Comparison of ENCODE assay signal across 17 mouse cellular contexts in the genomic region with DNA sequence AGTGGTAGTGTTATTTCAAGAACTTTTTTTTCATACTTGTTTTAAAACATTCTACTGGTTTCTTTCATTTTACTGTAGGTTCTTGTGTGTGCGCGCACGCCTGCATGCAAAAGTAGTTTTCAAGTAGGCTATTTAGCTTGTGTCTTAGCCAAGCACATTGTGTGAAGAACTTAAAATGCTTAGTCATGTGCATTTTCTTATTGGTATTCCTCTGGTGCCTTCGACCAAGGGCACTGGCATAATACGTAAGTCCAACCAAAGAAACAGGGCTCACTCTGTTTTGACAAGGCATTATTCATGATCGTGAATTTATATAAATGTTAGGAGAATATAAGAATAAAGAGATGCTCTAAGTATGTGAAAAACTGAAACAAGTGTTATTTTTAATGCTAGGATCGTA.
DNase-seq lines count a peak whose midpoint lies in the region; ATAC-seq lines count a peak whose summit lies in the region.
"Had no signal": no experiment of that assay in that cellular context is flagged by ENCODE, and none has a peak within 500 bp of the region (broad histone marks: within the 10 kb centered on the region; RNA-seq: fewer than 3 reads in every experiment).

No protein-coding gene starts in this region.

- no peak for DNase-seq in forebrain, embryonic 11.5 days (ENCODE audit: low spot score)
- no peak for DNase-seq in forebrain, embryonic 10.5 days (ENCODE audit: extremely low spot score, low spot score)
- peak; percentile 7 for DNase-seq in kidney, adult 9 months
- peak; percentile 1 for DNase-seq in lung, postnatal 36 days
- no peak for DNase-seq in lung, postnatal 10 days
- DNase-seq in midbrain, embryonic 14.5 days: peak; percentile 44
- DNase-seq: cerebellum, postnatal 10 days; embryo, embryonic 11 days; gastrocnemius, postnatal 25 days; lung, postnatal 14 days; retina, postnatal 1 day had no signal

- H3K27ac ChIP-seq in forebrain, embryonic 11.5 days (ENCODE audit: low read depth, low read length): no peak overlapping the region
- no peak overlapping the region for H3K27ac ChIP-seq in forebrain, embryonic 10.5 days
- H3K27ac ChIP-seq in kidney, embryonic 16.5 days (ENCODE audit: low read length): no peak overlapping the region
- H3K27ac ChIP-seq in midbrain, embryonic 14.5 days (replicated peaks; ENCODE audit: low read depth, low read length): no peak overlapping the region
- H3K27ac ChIP-seq in intestine, embryonic 15.5 days: no peak overlapping the region
- H3K27ac ChIP-seq: embryonic facial prominence, embryonic 15.5 days; hindbrain, embryonic 13.5 days; kidney, postnatal 0 days; limb, embryonic 15.5 days had no signal

- no peak overlapping the region for H3K9ac ChIP-seq in forebrain, embryonic 11.5 days (ENCODE audit: low read length)
- H3K9ac ChIP-seq in kidney, embryonic 16.5 days (replicated peaks; ENCODE audit: low read length): no peak overlapping the region
- no peak overlapping the region for H3K9ac ChIP-seq in midbrain, embryonic 14.5 days (replicated peaks; ENCODE audit: low read length)
- H3K9ac ChIP-seq in intestine, embryonic 15.5 days: no peak overlapping the region
- H3K9ac ChIP-seq: embryonic facial prominence, embryonic 15.5 days; hindbrain, embryonic 13.5 days; limb, embryonic 15.5 days had no signal

- H3K36me3 ChIP-seq in forebrain, embryonic 11.5 days (ENCODE audit: control insufficient read depth, insufficient read depth, low read length): no peaks in the 10 kb centered on the region
- no peaks in the 10 kb centered on the region for H3K36me3 ChIP-seq in forebrain, embryonic 10.5 days (replicated peaks)
- no peaks in the 10 kb centered on the region for H3K36me3 ChIP-seq in kidney, embryonic 16.5 days (ENCODE audit: insufficient read depth, low read length)
- no peaks in the 10 kb centered on the region for H3K36me3 ChIP-seq in midbrain, embryonic 14.5 days (ENCODE audit: control insufficient read depth, insufficient read depth, low read length)
- H3K36me3 ChIP-seq in intestine, embryonic 15.5 days: no peaks in the 10 kb centered on the region
- H3K36me3 ChIP-seq: embryonic facial prominence, embryonic 15.5 days; hindbrain, embryonic 13.5 days; limb, embryonic 15.5 days had no signal

- no peaks in the 10 kb centered on the region for H3K4me1 ChIP-seq in forebrain, embryonic 11.5 days (replicated peaks; ENCODE audit: control insufficient read depth, insufficient read depth, low read length)
- peaks cover 5% of the 10 kb centered on the region for H3K4me1 ChIP-seq in forebrain, embryonic 10.5 days
- H3K4me1 ChIP-seq in kidney, embryonic 16.5 days (ENCODE audit: insufficient read depth, low read length): no peaks in the 10 kb centered on the region
- peaks cover 14% of the 10 kb centered on the region for H3K4me1 ChIP-seq in midbrain, embryonic 14.5 days (ENCODE audit: control insufficient read depth, insufficient read depth, low read length)
- H3K4me1 ChIP-seq in intestine, embryonic 15.5 days (replicated peaks): no peaks in the 10 kb centered on the region
- H3K4me1 ChIP-seq: embryonic facial prominence, embryonic 15.5 days; limb, embryonic 15.5 days had no signal

- H3K9me3 ChIP-seq in forebrain, embryonic 11.5 days (ENCODE audit: control insufficient read depth, low read length): no peaks in the 10 kb centered on the region
- no peaks in the 10 kb centered on the region for H3K9me3 ChIP-seq in forebrain, embryonic 10.5 days
- no peaks in the 10 kb centered on the region for H3K9me3 ChIP-seq in kidney, embryonic 16.5 days (ENCODE audit: low read length)
- H3K9me3 ChIP-seq in midbrain, embryonic 14.5 days (ENCODE audit: control insufficient read depth, low read length): no peaks in the 10 kb centered on the region
- no peaks in the 10 kb centered on the region for H3K9me3 ChIP-seq in intestine, embryonic 15.5 days
- H3K9me3 ChIP-seq: embryonic facial prominence, embryonic 15.5 days; hindbrain, embryonic 13.5 days; limb, embryonic 15.5 days had no signal

- H3K4me2 ChIP-seq in forebrain, embryonic 11.5 days (ENCODE audit: low read depth, low read length, severe bottlenecking): no peak overlapping the region
- H3K4me2 ChIP-seq in kidney, embryonic 16.5 days (replicated peaks; ENCODE audit: low read depth, low read length): no peak overlapping the region
- no peak overlapping the region for H3K4me2 ChIP-seq in midbrain, embryonic 14.5 days (ENCODE audit: low read length)
- H3K4me2 ChIP-seq in intestine, embryonic 15.5 days (replicated peaks): no peak overlapping the region
- H3K4me2 ChIP-seq: embryonic facial prominence, embryonic 15.5 days; hindbrain, embryonic 13.5 days; limb, embryonic 15.5 days had no signal

- peak; percentile 66 for ATAC-seq in forebrain, embryonic 11.5 days (replicated peaks; ENCODE audit: low FRiP score)
- ATAC-seq in kidney, embryonic 16.5 days (ENCODE audit: low FRiP score, low TSS enrichment): no peak
- ATAC-seq in midbrain, embryonic 14.5 days (ENCODE audit: low FRiP score, low TSS enrichment): no peak
- no peak for ATAC-seq in intestine, embryonic 15.5 days

- H3K27me3 ChIP-seq in forebrain, embryonic 11.5 days (ENCODE audit: control insufficient read depth, insufficient read depth, low read length): no peaks in the 10 kb centered on the region
- no peaks in the 10 kb centered on the region for H3K27me3 ChIP-seq in forebrain, embryonic 10.5 days (ENCODE audit: poor library complexity, severe bottlenecking)
- H3K27me3 ChIP-seq in kidney, embryonic 16.5 days (ENCODE audit: insufficient read depth, low read length): no peaks in the 10 kb centered on the region
- no peaks in the 10 kb centered on the region for H3K27me3 ChIP-seq in midbrain, embryonic 14.5 days (ENCODE audit: control insufficient read depth, insufficient read depth, low read length)
- no peaks in the 10 kb centered on the region for H3K27me3 ChIP-seq in intestine, embryonic 15.5 days (replicated peaks)
- H3K27me3 ChIP-seq: embryonic facial prominence, embryonic 15.5 days; hindbrain, embryonic 13.5 days; limb, embryonic 15.5 days had no signal

- 73% methylated on average over 7 of the region's 7 CpGs for WGBS in forebrain, embryonic 11.5 days
- WGBS in forebrain, embryonic 10.5 days: 94% methylated on average over 7 of the region's 7 CpGs
- 92% methylated on average over 7 of the region's 7 CpGs for WGBS in kidney, embryonic 16.5 days
- 65% methylated on average over 7 of the region's 7 CpGs for WGBS in midbrain, embryonic 14.5 days
- 82% methylated on average over 7 of the region's 7 CpGs for WGBS in intestine, embryonic 15.5 days

- no peak overlapping the region for H3K4me3 ChIP-seq in forebrain, embryonic 11.5 days (ENCODE audit: low read depth, low read length)
- no peak overlapping the region for H3K4me3 ChIP-seq in forebrain, embryonic 10.5 days
- H3K4me3 ChIP-seq in kidney, embryonic 16.5 days (ENCODE audit: low read length): no peak overlapping the region
- no peak overlapping the region for H3K4me3 ChIP-seq in midbrain, embryonic 14.5 days (replicated peaks; ENCODE audit: low read depth, low read length)
- H3K4me3 ChIP-seq in intestine, embryonic 15.5 days (replicated peaks): no peak overlapping the region
- H3K4me3 ChIP-seq: embryonic facial prominence, embryonic 15.5 days; hindbrain, embryonic 13.5 days; limb, embryonic 15.5 days had no signal

Comparison
In these comparisons a context has a peak if more than half of its experiments do, and no peak if none do; other contexts are left out.
1. DNase-seq: peak in kidney, adult 9 months (single experiment), lung, postnatal 36 days (single experiment) and midbrain, embryonic 14.5 days (single experiment); none in forebrain, embryonic 11.5 days (single experiment), forebrain, embryonic 10.5 days (single experiment) and lung, postnatal 10 days (single experiment).